Mouse (Mus musculus): ENCODE data around the gene Pomt1. TPM values are rescaled to one million over a fixed set of nuclear protein-coding genes. Genes with fewer than 3 reads are reported as not detected.
"Not testable (repeated sequence)": the region's sequence is repeated elsewhere in the genome, so short reads cannot be mapped to it uniquely, and the experiment has no call there.

Pomt1 gene
- polyA plus RNA-seq, 1 experiment: 21.1 TPM

DNA sequence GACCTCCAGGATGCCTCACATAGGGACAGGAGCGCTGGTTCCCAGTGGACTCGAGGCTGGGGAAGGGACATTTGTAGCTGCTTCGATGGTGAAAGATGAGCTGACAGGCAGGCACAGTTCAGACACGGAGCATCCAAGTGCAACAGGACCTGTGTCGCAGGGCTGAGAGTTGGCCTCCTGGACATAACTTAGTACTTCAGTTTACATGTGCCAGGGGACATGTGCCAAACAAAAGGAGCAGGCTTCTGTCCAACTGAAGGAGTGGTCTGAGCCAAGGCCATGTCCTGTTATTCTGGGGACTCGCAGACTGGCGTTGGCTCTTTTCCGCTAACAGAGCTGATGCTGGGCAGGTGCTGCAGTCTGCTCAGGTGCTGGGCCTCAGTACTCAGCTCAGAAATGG, 58.0 kb downstream of the Pomt1 start:
- no peaks in the 10 kb centered on the region for H3K4me1 ChIP-seq (ENCODE audit: control insufficient read depth, insufficient read depth, low read length)
- TF ChIP-seq POLR2A (IDR thresholded peaks at IDR 0.05; ENCODE audit: borderline replicate concordance, low read depth, low read length) (no peak), CTCF (IDR thresholded peaks at IDR 0.05; ENCODE audit: low read depth, low read length) (no peak)
- H3K4me3 ChIP-seq (ENCODE audit: insufficient read depth, low read length): no peak overlapping the region
- no peak overlapping the region for H3K27ac ChIP-seq (ENCODE audit: insufficient read depth, low read depth, low read length)

DNA sequence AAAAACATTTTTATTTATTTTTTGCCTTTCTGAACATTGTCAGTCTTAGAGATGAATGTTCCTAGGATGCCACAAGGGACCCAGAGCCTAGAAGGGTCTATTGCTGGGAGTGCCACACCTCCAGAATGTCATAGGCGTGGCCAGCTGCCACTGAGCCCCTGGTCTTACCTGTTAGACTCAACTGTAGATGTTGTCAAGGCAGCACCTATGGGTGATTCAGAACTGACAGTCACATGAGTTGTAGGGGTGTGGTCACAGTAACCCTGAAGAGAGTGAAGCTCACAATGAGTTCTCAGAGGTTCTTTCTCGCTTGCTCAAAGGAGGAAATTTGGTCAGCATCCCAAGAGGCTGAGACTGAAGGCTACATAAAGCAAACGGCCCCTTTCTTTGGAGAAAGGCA, 58.9 kb downstream of the Pomt1 start:
- no peak for TF ChIP-seq POLR2A (IDR thresholded peaks at IDR 0.05; ENCODE audit: borderline replicate concordance, low read depth, low read length)
- TF ChIP-seq CTCF (IDR thresholded peaks at IDR 0.05; ENCODE audit: low read depth, low read length): no peak
- Histone ChIP-seq H3K4me3 (ENCODE audit: insufficient read depth, low read length) (no peak overlapping the region), H3K27ac (ENCODE audit: insufficient read depth, low read depth, low read length) (no peak overlapping the region), H3K4me1 (ENCODE audit: control insufficient read depth, insufficient read depth, low read length) (no peaks in the 10 kb centered on the region)

DNA sequence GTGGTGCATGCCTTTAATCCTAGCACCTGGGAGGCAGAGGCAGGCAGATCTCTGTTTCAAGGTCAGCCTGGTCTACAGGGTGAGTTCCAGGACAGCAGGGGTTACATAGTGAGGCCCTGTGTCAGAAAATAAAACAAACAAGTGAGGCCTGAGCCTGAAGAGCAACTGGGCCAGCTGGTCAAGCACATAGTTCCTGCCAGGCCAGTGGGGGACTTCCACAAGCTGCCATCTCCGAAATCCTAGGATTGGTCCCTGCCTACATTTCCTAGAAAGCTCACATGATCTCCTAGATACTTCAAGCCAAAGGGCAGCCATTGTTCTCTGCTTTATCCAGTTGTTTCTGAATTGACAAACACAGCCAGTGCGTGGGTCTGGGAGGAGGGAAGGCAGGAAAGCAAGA, 59.5 kb downstream of the Pomt1 start:
- not testable (repeated sequence) for H3K4me3 ChIP-seq (ENCODE audit: insufficient read depth, low read length); H3K27ac ChIP-seq (ENCODE audit: insufficient read depth, low read depth, low read length); H3K4me1 ChIP-seq (ENCODE audit: control insufficient read depth, insufficient read depth, low read length)

DNA sequence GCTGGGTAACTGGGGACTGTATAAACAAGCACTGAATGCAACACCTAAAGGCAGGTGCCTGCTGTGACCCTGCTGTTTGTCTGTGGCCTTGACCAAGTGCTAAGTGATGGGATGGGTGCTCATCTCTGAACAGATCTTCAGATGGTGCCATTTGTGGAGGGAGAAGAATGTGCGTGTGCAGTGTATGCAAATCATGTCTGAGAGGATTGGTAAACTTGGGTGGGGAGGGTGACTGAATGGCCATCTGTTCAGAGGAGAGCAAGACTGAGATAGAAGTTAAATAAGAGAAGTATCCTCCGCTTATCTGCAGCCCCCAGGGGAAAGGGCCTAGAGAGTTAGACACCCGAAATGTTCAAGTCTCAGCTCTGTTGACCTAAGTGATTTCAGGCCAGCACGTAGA, 63.1 kb downstream of the Pomt1 start:
- no peaks in the 10 kb centered on the region for H3K4me1 ChIP-seq (ENCODE audit: control insufficient read depth, insufficient read depth, low read length)
- no peak overlapping the region for H3K27ac ChIP-seq (ENCODE audit: insufficient read depth, low read depth, low read length)
- TF ChIP-seq CTCF (IDR thresholded peaks at IDR 0.05; ENCODE audit: low read depth, low read length) (no peak), POLR2A (IDR thresholded peaks at IDR 0.05; ENCODE audit: borderline replicate concordance, low read depth, low read length) (no peak)
- no peak overlapping the region for H3K4me3 ChIP-seq (ENCODE audit: insufficient read depth, low read length)

DNA sequence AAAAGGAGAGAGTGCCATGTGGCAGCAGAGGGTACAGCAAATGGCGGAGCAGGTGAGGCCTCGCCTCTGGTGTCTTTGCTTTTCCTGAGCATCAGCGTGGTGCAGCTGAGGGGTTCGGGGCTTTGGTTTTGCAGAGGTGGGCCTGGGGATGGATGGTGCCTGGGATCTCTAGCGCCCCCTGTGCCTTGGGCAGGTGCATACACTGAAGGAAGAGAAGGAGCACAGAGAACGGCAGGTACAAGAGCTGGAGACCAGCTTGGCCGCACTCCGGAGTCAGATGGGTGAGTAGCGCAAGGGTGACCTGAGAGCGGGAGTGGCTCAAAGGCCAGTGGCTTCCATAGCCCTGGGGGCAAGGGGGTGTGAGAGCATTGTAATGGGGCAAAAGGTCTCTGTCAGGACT, 66.6 kb downstream of the Pomt1 start:
- H3K4me1 ChIP-seq (ENCODE audit: control insufficient read depth, insufficient read depth, low read length): no peaks in the 10 kb centered on the region
- H3K4me3 ChIP-seq (ENCODE audit: insufficient read depth, low read length): no peak overlapping the region
- TF ChIP-seq POLR2A (IDR thresholded peaks at IDR 0.05; ENCODE audit: borderline replicate concordance, low read depth, low read length) (no peak), CTCF (IDR thresholded peaks at IDR 0.05; ENCODE audit: low read depth, low read length) (peak; percentile 22; the same call in 1 of the 2 replicates)
- no peak overlapping the region for H3K27ac ChIP-seq (ENCODE audit: insufficient read depth, low read depth, low read length)

DNA sequence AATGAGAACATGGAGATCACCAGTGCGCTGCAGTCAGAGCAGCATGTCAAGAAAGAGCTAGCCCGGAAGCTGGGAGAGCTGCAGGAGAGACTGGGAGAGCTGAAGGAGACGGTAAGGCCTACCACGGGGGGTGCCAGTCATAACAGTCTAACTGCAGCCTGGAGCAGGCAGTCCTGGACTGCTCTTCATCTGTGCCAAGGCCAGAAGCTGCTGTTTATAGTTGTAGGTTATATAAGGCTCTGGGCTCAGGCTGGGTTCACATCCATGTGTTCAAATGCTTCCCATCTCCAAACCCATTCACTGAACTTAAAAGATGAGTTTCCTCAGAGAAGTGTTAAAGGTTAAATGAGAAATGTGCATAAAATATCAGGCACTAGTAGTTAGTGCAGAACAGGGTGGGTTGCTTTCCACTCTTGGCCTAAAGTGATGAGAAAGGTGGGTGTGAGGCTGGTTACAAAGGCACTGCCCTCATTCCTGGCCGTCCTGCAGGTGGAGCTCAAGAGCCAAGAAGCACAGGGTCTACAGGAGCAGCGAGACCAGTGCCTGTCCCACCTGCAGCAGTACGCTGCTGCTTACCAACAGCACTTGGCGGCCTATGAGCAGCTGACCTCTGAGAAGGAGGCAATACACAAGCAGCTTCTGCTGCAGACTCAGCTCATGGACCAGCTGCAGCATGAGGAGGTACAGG, 67.9 kb downstream of the Pomt1 start:
- Histone ChIP-seq H3K4me3 (ENCODE audit: insufficient read depth, low read length) (no peak overlapping the region), H3K27ac (ENCODE audit: insufficient read depth, low read depth, low read length) (no peak overlapping the region), H3K4me1 (ENCODE audit: control insufficient read depth, insufficient read depth, low read length) (no peaks in the 10 kb centered on the region)
- 0 out of 2 replicates have a peak, but pooled peaks have one; percentile 15 for TF ChIP-seq CTCF (IDR thresholded peaks at IDR 0.05; ENCODE audit: low read depth, low read length)
- no peak for TF ChIP-seq POLR2A (IDR thresholded peaks at IDR 0.05; ENCODE audit: borderline replicate concordance, low read depth, low read length)

Other genes with a start within 250 kb of the Pomt1 start
- 13.1 and 16.5 TPM in 2 replicates for gene Fam78a, start 151.7 kb upstream of the Pomt1 start, polyA plus RNA-seq (2012; ENCODE audit: insufficient read depth, insufficient read length, missing spikeins)
- 2.7 and 3.0 TPM in 2 replicates for gene Plpp7, start 141.1 kb upstream of the Pomt1 start, polyA plus RNA-seq (2012; ENCODE audit: insufficient read depth, insufficient read length, missing spikeins)
- 28.6 and 34.9 TPM in 2 replicates for gene Prrc2b, start 85.5 kb upstream of the Pomt1 start, polyA plus RNA-seq (2012; ENCODE audit: insufficient read depth, insufficient read length, missing spikeins)
- 28.7 and 32.9 TPM in 2 replicates for gene Uck1, start 23.6 kb downstream of the Pomt1 start, polyA plus RNA-seq (2012; ENCODE audit: insufficient read depth, insufficient read length, missing spikeins)
- 44.9 and 47.3 TPM in 2 replicates for gene Golga2, start 50.8 kb downstream of the Pomt1 start, polyA plus RNA-seq (2012; ENCODE audit: insufficient read depth, insufficient read length, missing spikeins)
- gene Swi5, start 51.5 kb downstream of the Pomt1 start, polyA plus RNA-seq (2012; ENCODE audit: insufficient read depth, insufficient read length, missing spikeins): 168 and 170 TPM in 2 replicates
- gene Ciz1, start 115.7 kb downstream of the Pomt1 start, polyA plus RNA-seq (2012; ENCODE audit: insufficient read depth, insufficient read length, missing spikeins): 101 and 103 TPM in 2 replicates
- gene Dnm1, start 116.7 kb downstream of the Pomt1 start, polyA plus RNA-seq (2012; ENCODE audit: insufficient read depth, insufficient read length, missing spikeins): 0.66 and 1.1 TPM in 2 replicates
- 53.8 and 63.3 TPM in 2 replicates for gene 1110008P14Rik, start 145.3 kb downstream of the Pomt1 start, polyA plus RNA-seq (2012; ENCODE audit: insufficient read depth, insufficient read length, missing spikeins)
- 2.1 and 2.4 TPM in 2 replicates for gene Lcn2, start 151.7 kb downstream of the Pomt1 start, polyA plus RNA-seq (2012; ENCODE audit: insufficient read depth, insufficient read length, missing spikeins)
- gene Ptges2, start 159.3 kb downstream of the Pomt1 start, polyA plus RNA-seq (2012; ENCODE audit: insufficient read depth, insufficient read length, missing spikeins): 7.4 and 7.9 TPM in 2 replicates
- 5.5 and 6.0 TPM in 2 replicates for gene Naif1, start 213.9 kb downstream of the Pomt1 start, polyA plus RNA-seq (2012; ENCODE audit: insufficient read depth, insufficient read length, missing spikeins)
- 4.8 and 6.9 TPM in 2 replicates for gene Slc25a25, start 214.9 kb downstream of the Pomt1 start, polyA plus RNA-seq (2012; ENCODE audit: insufficient read depth, insufficient read length, missing spikeins)